Mouse (Mus musculus) MEL (cell line): ENCODE measurements at regions not wholly inside any gene's neighbourhood (a gene's known extent, or its start where the extent isn't known, plus 50 kb on each side); places are given as distances from the start of the nearest gene placed in this dataset.

Experiments used
- CTCF ChIP-seq, 3 experiments: IDR thresholded peaks in 2 of 3; conservative IDR thresholded peaks in 1 of 3; 2 replicates each; pipeline ENCODE4 v1.5.1; 2011 to 2012; ENCODE audit warnings: low read length in 3 of 3, low read depth in 2 of 3, mild to moderate bottlenecking in 2 of 3, improper control_type of control experiment in 1 of 3, inconsistent platforms in 1 of 3, mixed read lengths in 1 of 3, moderate library complexity in 1 of 3; ENCODE audit not compliant: control insufficient read depth in 1 of 3, insufficient read depth in 1 of 3, poor library complexity in 1 of 3, severe bottlenecking in 1 of 3
- POLR2A ChIP-seq, 2 experiments: IDR thresholded peaks; 2 replicates each; pipeline ENCODE4 v1.6.1; 2011 to 2012; ENCODE audit warnings: low read length in 2 of 2, mild to moderate bottlenecking in 2 of 2, control low read depth in 1 of 2, improper control_type of control experiment in 1 of 2, low read depth in 1 of 2, moderate library complexity in 1 of 2; ENCODE audit not compliant: control insufficient read depth in 1 of 2, insufficient read depth in 1 of 2, poor library complexity in 1 of 2

GRCm38 (mm10) chr13:113715231-113715630 is 51.8 kb upstream of the Hspb3 start:
- no peak for TF ChIP-seq CTCF (IDR thresholded peaks at IDR 0.05 in 2 of 3, conservative IDR thresholded peaks at IDR 0.05 in 1 of 3; ENCODE audit: control insufficient read depth in 1 of 3, insufficient read depth in 1 of 3, low read depth in 2 of 3, low read length in 3 of 3, poor library complexity in 1 of 3, severe bottlenecking in 1 of 3)
- TF ChIP-seq POLR2A (IDR thresholded peaks at IDR 0.05; ENCODE audit: control insufficient read depth in 1 of 2, insufficient read depth in 1 of 2, low read depth in 1 of 2, low read length in 2 of 2, poor library complexity in 1 of 2), result no peak
